Mouse (Mus musculus) E14TG2a.4 (cell line): ENCODE measurements around the gene Mboat7.
"Not testable (repeated sequence)": the region's sequence is repeated elsewhere in the genome, so short reads cannot be mapped to it uniquely, and the experiment has no call there.

Experiments used
- H3K27me3 ChIP-seq: 2 replicates; pipeline ENCODE4 v1.6.1; 2014; ENCODE audit warnings: low read length, control low read depth; ENCODE audit not compliant: insufficient read depth
- H3K36me3 ChIP-seq: 2 replicates; pipeline ENCODE4 v1.6.1; 2014; ENCODE audit warnings: low read length, control low read depth; ENCODE audit not compliant: insufficient read depth
- H3K4me1 ChIP-seq: replicated peaks from 2 replicates; pipeline ENCODE4 v1.6.1; 2014; ENCODE audit warnings: low read depth, low read length, control low read depth
- H3K4me3 ChIP-seq: replicated peaks from 2 replicates; pipeline ENCODE4 v1.5.1; 2014; ENCODE audit warnings: mild to moderate bottlenecking, low read length
- H3K9me3 ChIP-seq: 2 replicates; pipeline ENCODE4 v1.6.1; 2014; ENCODE audit warnings: low read length, control low read depth
- CTCF ChIP-seq: conservative IDR thresholded peaks from 2 replicates; pipeline ENCODE4 v1.5.1; 2014; ENCODE audit warnings: low read length
- NANOG ChIP-seq: IDR thresholded peaks from 2 replicates; pipeline ENCODE4 v1.6.1; 2014; ENCODE audit warnings: borderline replicate concordance, low read length, mixed read lengths
- POU5F1 ChIP-seq: IDR thresholded peaks from 2 replicates; pipeline ENCODE4 v1.6.1; 2014; ENCODE audit warnings: low read length, borderline replicate concordance

Gene Mboat7

GRCm38 (mm10) chr7:3698471-3698870 lies 5.1 kb upstream of the Mboat7 start:
- no peaks in the 10 kb centered on the region for H3K27me3 ChIP-seq
- no peak overlapping the region for H3K4me3 ChIP-seq
- H3K9me3 ChIP-seq, result no peaks in the 10 kb centered on the region
- H3K36me3 ChIP-seq, result peaks cover 63% of the 10 kb centered on the region
- peaks cover 20% of the 10 kb centered on the region for H3K4me1 ChIP-seq
- TF ChIP-seq NANOG (no peak), POU5F1 (no peak), CTCF (no peak)

DNA sequence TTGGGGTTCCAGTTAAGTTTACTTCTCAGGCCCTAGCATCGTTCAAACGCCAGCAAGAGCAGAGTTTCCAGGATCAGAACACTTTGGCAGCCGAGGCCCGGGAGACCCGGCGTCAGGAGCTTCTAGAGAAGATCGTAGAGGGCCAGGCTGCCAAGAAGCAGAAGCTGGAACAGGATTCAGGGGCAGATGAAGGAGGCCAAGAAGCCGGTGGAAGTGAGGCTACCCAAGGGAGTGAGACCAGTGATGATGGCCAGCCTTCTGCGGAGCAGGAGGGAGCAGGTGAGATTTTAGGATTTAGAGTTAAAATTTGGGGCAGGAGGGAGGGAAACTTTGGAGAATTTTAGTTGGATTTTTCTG lies 1.6 kb upstream of the Mboat7 start:
- Histone ChIP-seq H3K4me3 (peak overlapping the region; percentile 92), H3K27me3 (peaks cover 13% of the 10 kb centered on the region), H3K4me1 (peaks cover 27% of the 10 kb centered on the region), H3K36me3 (peaks cover 60% of the 10 kb centered on the region)
- not testable (repeated sequence) for H3K9me3 ChIP-seq

GRCm38 (mm10) chr7:3694076-3694948 lies 989 bp upstream of the Mboat7 start:
- Histone ChIP-seq H3K27me3 (peaks cover 13% of the 10 kb centered on the region), H3K4me3 (peak overlapping the region; percentile 92), H3K36me3 (peaks cover 56% of the 10 kb centered on the region), H3K9me3 (no peaks in the 10 kb centered on the region), H3K4me1 (peaks cover 27% of the 10 kb centered on the region)
- TF ChIP-seq CTCF (no peak), POU5F1 (no peak), NANOG (no peak)

GRCm38 (mm10) chr7:3693809-3694075 lies 419 bp upstream of the Mboat7 start:
- peaks cover 51% of the 10 kb centered on the region for H3K36me3 ChIP-seq

DNA sequence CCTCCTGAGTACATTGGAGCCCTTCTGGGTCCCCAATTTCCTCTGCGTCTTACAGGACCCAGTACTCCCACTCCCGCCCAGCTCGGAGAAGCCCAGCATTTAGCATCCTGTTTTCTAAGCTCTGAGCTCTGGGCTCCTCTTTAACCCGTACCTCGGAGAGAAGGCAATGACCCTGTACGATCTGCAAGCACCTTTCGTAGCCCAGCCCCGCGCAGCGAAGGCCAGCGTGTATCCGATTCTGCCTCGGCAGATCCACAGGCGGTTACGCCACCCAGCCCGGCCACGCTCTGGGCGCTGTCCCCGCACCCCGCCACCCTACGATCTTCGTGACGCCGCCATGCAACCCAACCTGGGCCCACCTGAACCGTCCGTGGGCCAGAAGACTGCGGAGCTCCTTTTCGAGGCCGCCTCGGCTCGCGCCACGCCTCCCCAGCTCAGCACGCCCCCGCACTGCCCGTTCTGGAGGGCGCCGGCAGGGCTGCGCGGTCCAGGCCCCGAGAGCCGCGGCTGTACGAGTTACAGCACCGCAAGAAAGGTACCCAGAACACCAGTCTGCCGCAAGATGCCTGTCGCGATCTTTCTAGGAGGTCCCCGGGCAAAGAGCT lies 839 bp downstream of the Mboat7 start, which contains the start of gene Tsen34:
Tsen34 (plus strand) TSS at position 482 of the 605 bp plus-strand sequence.
- H3K4me3 ChIP-seq, result peak within 1 kb of the TSS; percentile 92
- peaks cover 13% of the 10 kb centered on the region for H3K27me3 ChIP-seq
- peaks cover 48% of the 10 kb centered on the region for H3K36me3 ChIP-seq
- no peak for TF ChIP-seq POU5F1
- TF ChIP-seq NANOG, result no peak
- no peak for TF ChIP-seq CTCF
- H3K4me1 ChIP-seq, result peaks cover 27% of the 10 kb centered on the region
- no peaks in the 10 kb centered on the region for H3K9me3 ChIP-seq

More at GRCm38 (mm10) chr7:3693809-3694075, 419 bp upstream of the Mboat7 start:
- H3K9me3 ChIP-seq, result no peaks in the 10 kb centered on the region
- H3K27me3 ChIP-seq, result peaks cover 13% of the 10 kb centered on the region
- peak overlapping the region; percentile 92 for H3K4me3 ChIP-seq
- no peak for TF ChIP-seq POU5F1
- TF ChIP-seq CTCF, result no peak
- no peak for TF ChIP-seq NANOG
- peaks cover 27% of the 10 kb centered on the region for H3K4me1 ChIP-seq

- Histone ChIP-seq H3K9me3 (no peaks in the 10 kb centered on the region), H3K4me3 (peak overlapping the region; percentile 92), H3K4me1 (peaks cover 27% of the 10 kb centered on the region), H3K27me3 (peaks cover 13% of the 10 kb centered on the region), H3K36me3 (peaks cover 47% of the 10 kb centered on the region)
- no peak for TF ChIP-seq NANOG
- TF ChIP-seq POU5F1, result no peak
- no peak for TF ChIP-seq CTCF
Measured at GRCm38 (mm10) chr7:3691919-3692318, 1.4 kb downstream of the Mboat7 start.

- Histone ChIP-seq H3K36me3 (peaks cover 59% of the 10 kb centered on the region), H3K9me3 (no peaks in the 10 kb centered on the region), H3K27me3 (no peaks in the 10 kb centered on the region), H3K4me3 (peak overlapping the region; percentile 77), H3K4me1 (peaks cover 22% of the 10 kb centered on the region)
- TF ChIP-seq POU5F1 (no peak), CTCF (no peak), NANOG (no peak)
Measured at GRCm38 (mm10) chr7:3685400-3686187, 7.7 kb downstream of the Mboat7 start.

DNA sequence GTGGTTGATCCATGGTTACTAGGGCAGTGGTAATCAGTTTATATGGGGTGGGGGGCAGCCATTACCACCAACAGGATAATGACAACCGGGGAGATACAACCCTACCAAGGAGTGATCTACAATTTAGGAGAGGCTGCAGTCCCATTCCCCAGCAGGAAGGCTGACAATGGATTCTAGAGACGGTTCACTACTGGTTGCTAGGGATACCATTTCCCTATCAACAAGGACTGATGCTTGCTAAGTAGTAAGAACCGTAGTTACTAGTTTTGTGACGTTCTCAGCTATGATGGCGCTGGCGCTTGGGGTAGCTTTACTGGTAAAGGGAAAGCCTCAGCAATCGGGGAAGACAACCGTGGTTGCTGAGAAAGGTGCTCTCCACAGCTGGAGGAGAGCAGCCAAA lies 8.6 kb downstream of the Mboat7 start:
- no peak overlapping the region for H3K4me3 ChIP-seq
- H3K36me3 ChIP-seq, result peaks cover 56% of the 10 kb centered on the region
- no peaks in the 10 kb centered on the region for H3K27me3 ChIP-seq
- no peaks in the 10 kb centered on the region for H3K9me3 ChIP-seq
- peaks cover 22% of the 10 kb centered on the region for H3K4me1 ChIP-seq
- TF ChIP-seq NANOG, result no peak
- no peak for TF ChIP-seq CTCF
- TF ChIP-seq POU5F1, result no peak
